Mouse (Mus musculus): ENCODE data around the gene Snx20. TPM values are rescaled to one million over a fixed set of nuclear protein-coding genes. Genes with fewer than 3 reads are reported as not detected.
"Not testable (repeated sequence)": the region's sequence is repeated elsewhere in the genome, so short reads cannot be mapped to it uniquely, and the experiment has no call there.

Snx20 gene
- polyA plus RNA-seq, 1 experiment from 2014 or later = 1.5 TPM

- H3K36me3 ChIP-seq = peaks cover 3% of the 10 kb centered on the region; the same call in 1 of the 2 replicates
- no peak overlapping the region for H3K4me3 ChIP-seq
- no peaks in the 10 kb centered on the region for H3K9me3 ChIP-seq
- H3K4me1 ChIP-seq = peaks cover 31% of the 10 kb centered on the region
- H3K27ac ChIP-seq = no peak overlapping the region
- H3K27me3 ChIP-seq = no peaks in the 10 kb centered on the region
- no peak overlapping the region for H3K9ac ChIP-seq
- ATAC-seq (ENCODE audit: insufficient number of reproducible peaks, insufficient read depth, low FRiP score, low TSS enrichment, low read depth) = no peak
- H3K4me2 ChIP-seq = no peak overlapping the region
- 89% methylated on average over 19 of the region's 19 CpGs for WGBS
These were observed 29.0 kb upstream of the Snx20 start for GRCm38 (mm10) chr8:88664947-88665346.

- ATAC-seq (ENCODE audit: insufficient number of reproducible peaks, insufficient read depth, low FRiP score, low TSS enrichment, low read depth) = no peak
- Histone ChIP-seq H3K9me3 (no peaks in the 10 kb centered on the region), H3K4me3 (no peak overlapping the region), H3K9ac (no peak overlapping the region), H3K36me3 (peaks cover 3% of the 10 kb centered on the region; the same call in 1 of the 2 replicates), H3K4me1 (peaks cover 33% of the 10 kb centered on the region), H3K27me3 (no peaks in the 10 kb centered on the region), H3K27ac (no peak overlapping the region), H3K4me2 (no peak overlapping the region)
- 83% methylated on average over 16 of the region's 16 CpGs for WGBS
These were observed 28.2 kb upstream of the Snx20 start for GRCm38 (mm10) chr8:88664121-88664520.

GRCm38 (mm10) chr8:88662401-88662821 lies 26.5 kb upstream of the Snx20 start:
- peaks cover 3% of the 10 kb centered on the region; the same call in 1 of the 2 replicates for H3K36me3 ChIP-seq
- no peaks in the 10 kb centered on the region for H3K9me3 ChIP-seq
- no peaks in the 10 kb centered on the region for H3K27me3 ChIP-seq
- H3K4me3 ChIP-seq = no peak overlapping the region
- WGBS = 71% methylated on average over 6 of the region's 6 CpGs
- H3K4me2 ChIP-seq = no peak overlapping the region
- ATAC-seq (ENCODE audit: insufficient number of reproducible peaks, insufficient read depth, low FRiP score, low TSS enrichment, low read depth) = no peak
- no peak overlapping the region for H3K27ac ChIP-seq
- H3K4me1 ChIP-seq = peaks cover 24% of the 10 kb centered on the region
- no peak overlapping the region for H3K9ac ChIP-seq

GRCm38 (mm10) chr8:88659873-88660272 lies 23.9 kb upstream of the Snx20 start:
- 0 out of 2 replicates have a peak overlapping the region, but pooled peaks have one; percentile 3 for H3K9ac ChIP-seq
- no peak overlapping the region for H3K4me3 ChIP-seq
- no peak for ATAC-seq (ENCODE audit: insufficient number of reproducible peaks, insufficient read depth, low FRiP score, low TSS enrichment, low read depth)
- 64% methylated on average over 3 of the region's 3 CpGs for WGBS
- H3K4me2 ChIP-seq = no peak overlapping the region
- no peaks in the 10 kb centered on the region for H3K27me3 ChIP-seq
- H3K4me1 ChIP-seq = peaks cover 17% of the 10 kb centered on the region
- H3K9me3 ChIP-seq = no peaks in the 10 kb centered on the region
- H3K27ac ChIP-seq = 0 out of 2 replicates have a peak overlapping the region, but pooled peaks have one; percentile 39
- H3K36me3 ChIP-seq = peaks cover 3% of the 10 kb centered on the region; the same call in 1 of the 2 replicates

- no peaks in the 10 kb centered on the region; the same call in 1 of the 2 replicates for H3K27me3 ChIP-seq
- no peak overlapping the region for H3K9ac ChIP-seq
- H3K4me2 ChIP-seq = no peak overlapping the region
- H3K4me1 ChIP-seq = peaks cover 20% of the 10 kb centered on the region
- H3K36me3 ChIP-seq = no peaks in the 10 kb centered on the region
- ATAC-seq (ENCODE audit: insufficient number of reproducible peaks, insufficient read depth, low FRiP score, low TSS enrichment, low read depth) = no peak
- H3K9me3 ChIP-seq = no peaks in the 10 kb centered on the region
- no peak overlapping the region for H3K4me3 ChIP-seq
- no peak overlapping the region for H3K27ac ChIP-seq
These were observed 19.4 kb upstream of the Snx20 start for GRCm38 (mm10) chr8:88655334-88655733.

GRCm38 (mm10) chr8:88651122-88651521 lies 15.2 kb upstream of the Snx20 start:
- WGBS = 32% methylated on average over 4 of the region's 4 CpGs
- not testable (repeated sequence) for H3K27me3 ChIP-seq; H3K9ac ChIP-seq; H3K36me3 ChIP-seq; H3K9me3 ChIP-seq; H3K4me2 ChIP-seq; H3K27ac ChIP-seq; H3K4me3 ChIP-seq; ATAC-seq (ENCODE audit: insufficient number of reproducible peaks, insufficient read depth, low FRiP score, low TSS enrichment, low read depth)
- peaks cover 33% of the 10 kb centered on the region for H3K4me1 ChIP-seq

- Histone ChIP-seq H3K9ac (no peak overlapping the region), H3K4me3 (no peak overlapping the region), H3K27ac (no peak overlapping the region), H3K27me3 (peaks cover 5% of the 10 kb centered on the region), H3K4me2 (no peak overlapping the region), H3K9me3 (no peaks in the 10 kb centered on the region), H3K36me3 (no peaks in the 10 kb centered on the region), H3K4me1 (peaks cover 33% of the 10 kb centered on the region)
- no peak for ATAC-seq (ENCODE audit: insufficient number of reproducible peaks, insufficient read depth, low FRiP score, low TSS enrichment, low read depth)
- 72% methylated on average over 6 of the region's 6 CpGs for WGBS
These were observed 14.2 kb upstream of the Snx20 start for GRCm38 (mm10) chr8:88650016-88650708.

- Histone ChIP-seq H3K27me3 (peaks cover 5% of the 10 kb centered on the region), H3K36me3 (no peaks in the 10 kb centered on the region), H3K9me3 (no peaks in the 10 kb centered on the region), H3K4me2 (peak overlapping the region; percentile 70; the same call in 1 of the 2 replicates), H3K4me1 (peaks cover 33% of the 10 kb centered on the region), H3K4me3 (no peak overlapping the region), H3K27ac (no peak overlapping the region), H3K9ac (no peak overlapping the region)
- ATAC-seq (ENCODE audit: insufficient number of reproducible peaks, insufficient read depth, low FRiP score, low TSS enrichment, low read depth) = 0 out of 2 replicates have a peak, but pooled peaks have one; percentile 10
These were observed 12.4 kb upstream of the Snx20 start for GRCm38 (mm10) chr8:88648322-88648721.

- Histone ChIP-seq H3K4me1 (peaks cover 33% of the 10 kb centered on the region), H3K27me3 (peaks cover 5% of the 10 kb centered on the region), H3K27ac (peak within 1 kb of the TSS; percentile 13; the same call in 1 of the 2 replicates), H3K9me3 (no peaks in the 10 kb centered on the region), H3K9ac (peak within 1 kb of the TSS; percentile 69), H3K4me3 (peak within 1 kb of the TSS; percentile 43), H3K4me2 (peak within 1 kb of the TSS; percentile 70), H3K36me3 (no peaks in the 10 kb centered on the region)
- 9% methylated on average over 33 of the region's 33 CpGs for WGBS
- peak; percentile 60; the same call in 1 of the 2 replicates for ATAC-seq (ENCODE audit: insufficient number of reproducible peaks, insufficient read depth, low FRiP score, low TSS enrichment, low read depth)
These were observed 11.2 kb upstream of the Snx20 start, which contains the start of gene Nod2 for GRCm38 (mm10) chr8:88646837-88647778. Nod2 (plus strand) TSS chr8:88647315.

GRCm38 (mm10) chr8:88642734-88643564 lies 7.0 kb upstream of the Snx20 start:
- 81% methylated on average over 5 of the region's 5 CpGs for WGBS
- no peak for ATAC-seq (ENCODE audit: insufficient number of reproducible peaks, insufficient read depth, low FRiP score, low TSS enrichment, low read depth)

GRCm38 (mm10) chr8:88638908-88639307 lies 3.0 kb upstream of the Snx20 start:
- Histone ChIP-seq H3K9me3 (no peaks in the 10 kb centered on the region), H3K9ac (no peak overlapping the region), H3K27ac (no peak overlapping the region), H3K4me1 (0 out of 2 replicates have a peak, but pooled peaks cover 3% of the 10 kb centered on the region), H3K36me3 (no peaks in the 10 kb centered on the region), H3K4me3 (no peak overlapping the region), H3K27me3 (no peaks in the 10 kb centered on the region), H3K4me2 (no peak overlapping the region)
- ATAC-seq (ENCODE audit: insufficient number of reproducible peaks, insufficient read depth, low FRiP score, low TSS enrichment, low read depth) = no peak
- 96% methylated on average over 3 of the region's 3 CpGs for WGBS

More at GRCm38 (mm10) chr8:88642734-88643564, 7.0 kb upstream of the Snx20 start:
- H3K9me3 ChIP-seq = no peaks in the 10 kb centered on the region
- H3K4me1 ChIP-seq = peaks cover 14% of the 10 kb centered on the region
- no peak overlapping the region for H3K9ac ChIP-seq
- no peak overlapping the region for H3K27ac ChIP-seq
- no peak overlapping the region for H3K4me3 ChIP-seq
- H3K27me3 ChIP-seq = 0 out of 2 replicates have a peak, but pooled peaks cover under 1% of the 10 kb centered on the region
- no peaks in the 10 kb centered on the region for H3K36me3 ChIP-seq
- no peak overlapping the region for H3K4me2 ChIP-seq
